Mouse (Mus musculus): ENCODE data around the gene Gm10220.
"Not testable (repeated sequence)": the region's sequence is repeated elsewhere in the genome, so short reads cannot be mapped to it uniquely, and the experiment has no call there.

Gene Gm10220

GRCm38 (mm10) chr5:26121321-26121720 lies at the start of gene Gm10220:
Gene Gm10220, minus strand, starts transcription at chr5:26121421.
- not testable (repeated sequence) for DNase-seq (ENCODE audit: low spot score in 2 of 2)

- DNase-seq (ENCODE audit: low spot score in 2 of 2): no peak
These were observed 48.6 kb upstream of the Gm10220 start for GRCm38 (mm10) chr5:26169855-26170254.

- DNase-seq (ENCODE audit: low spot score in 2 of 2): no peak
These were observed 44.6 kb upstream of the Gm10220 start for GRCm38 (mm10) chr5:26165791-26166165.

GRCm38 (mm10) chr5:26165036-26165790 lies 44.0 kb upstream of the Gm10220 start:
- no peak for DNase-seq (ENCODE audit: low spot score in 2 of 2)

- no peak for DNase-seq (ENCODE audit: low spot score in 2 of 2)
These were observed 36.4 kb upstream of the Gm10220 start for GRCm38 (mm10) chr5:26157396-26158170.

- no peak for DNase-seq (ENCODE audit: low spot score in 2 of 2)
These were observed 21.7 kb upstream of the Gm10220 start for GRCm38 (mm10) chr5:26142891-26143290.

- not testable (repeated sequence) for DNase-seq (ENCODE audit: low spot score in 2 of 2)
These were observed 16.0 kb downstream of the Gm10220 start, which contains the start of gene 5031410I06Rik for GRCm38 (mm10) chr5:26105262-26105661. Gene 5031410I06Rik, minus strand, starts transcription at chr5:26105362.

GRCm38 (mm10) chr5:26089191-26089590 lies 32.0 kb downstream of the Gm10220 start, which contains the start of gene Gm10471:
Gene Gm10471, minus strand, starts transcription at chr5:26089291.
- not testable (repeated sequence) for DNase-seq (ENCODE audit: low spot score in 2 of 2)

GRCm38 (mm10) chr5:26079023-26079422 lies 42.2 kb downstream of the Gm10220 start:
- not testable (repeated sequence) for DNase-seq (ENCODE audit: low spot score in 2 of 2)

- DNase-seq (ENCODE audit: low spot score in 2 of 2): no peak
These were observed 50.5 kb downstream of the Gm10220 start for GRCm38 (mm10) chr5:26070716-26071115.
